Mouse (Mus musculus): ENCODE data around the gene Capn15. TPM values are rescaled to one million over a fixed set of nuclear protein-coding genes. Genes with fewer than 3 reads are reported as not detected.

Gene Capn15
- polyA plus RNA-seq, 1 experiment from 2014 or later, result 26.0 TPM

DNA sequence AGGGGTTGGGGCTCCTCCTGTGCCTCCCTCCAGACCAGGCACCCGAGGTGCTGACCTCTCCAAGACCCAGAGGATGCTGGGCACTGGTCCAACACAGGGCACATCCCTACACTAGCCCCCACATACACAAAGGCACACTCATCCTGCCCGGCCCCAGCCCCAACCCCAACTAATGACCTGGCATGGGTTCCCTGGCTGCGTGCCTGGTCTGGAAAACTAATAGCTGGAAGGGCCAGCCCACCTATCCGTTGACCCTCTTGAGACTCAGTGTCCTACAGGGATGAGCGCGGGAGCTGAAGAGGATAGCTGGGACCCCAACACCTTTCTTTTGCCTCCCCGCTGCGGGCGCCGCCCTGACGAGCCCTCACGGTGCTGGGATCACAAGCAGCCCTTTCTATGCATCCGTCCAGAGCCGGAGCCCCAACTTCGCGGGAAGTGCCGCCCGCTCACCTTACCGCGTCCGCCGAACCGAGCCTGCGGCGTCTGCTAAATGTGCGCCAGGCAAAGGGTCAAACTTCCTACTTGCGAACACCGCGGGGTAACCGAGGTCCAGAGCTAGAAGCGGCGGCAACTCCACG, 34.3 kb downstream of the Capn15 start:
- ATAC-seq (ENCODE audit: low FRiP score, low TSS enrichment), result peak; percentile 55
- Histone ChIP-seq H3K4me3 (ENCODE audit: low read length) (peak overlapping the region; percentile 55), H3K4me1 (ENCODE audit: insufficient read depth, low read length) (peaks cover 8% of the 10 kb centered on the region; the same call in 1 of the 2 replicates), H3K4me2 (replicated peaks; ENCODE audit: low read depth, low read length) (peak overlapping the region; percentile 70), H3K27ac (ENCODE audit: low read length) (peak overlapping the region; percentile 75), H3K36me3 (ENCODE audit: insufficient read depth, low read length) (no peaks in the 10 kb centered on the region), H3K9me3 (ENCODE audit: low read length) (no peaks in the 10 kb centered on the region), H3K9ac (replicated peaks; ENCODE audit: low read length) (peak overlapping the region; percentile 69), H3K27me3 (ENCODE audit: insufficient read depth, low read length) (peaks cover 36% of the 10 kb centered on the region)
- WGBS, result under 1% methylated on average over 33 of the region's 33 CpGs

DNA sequence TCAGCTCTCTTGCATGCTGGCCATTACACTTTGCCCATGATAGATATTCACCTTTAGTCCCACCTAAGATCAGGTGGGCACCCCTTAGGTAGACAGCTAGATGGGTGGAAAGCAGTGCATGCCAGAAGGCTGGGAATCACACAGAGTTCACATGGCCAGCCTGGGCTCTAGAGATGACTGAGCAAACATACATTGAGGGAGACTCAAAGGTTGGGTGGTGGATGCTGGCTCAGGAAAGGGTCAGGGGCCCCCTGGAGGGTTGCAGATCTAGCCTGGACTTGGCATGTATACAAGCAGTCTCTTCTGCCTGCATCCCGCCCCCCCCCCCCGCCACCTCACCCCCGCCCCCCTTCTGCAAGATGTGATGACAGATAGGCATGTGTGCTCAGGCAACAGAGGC, 34.9 kb downstream of the Capn15 start:
- Histone ChIP-seq H3K27ac (ENCODE audit: low read length) (peak overlapping the region; percentile 75), H3K27me3 (ENCODE audit: insufficient read depth, low read length) (peaks cover 36% of the 10 kb centered on the region), H3K4me2 (replicated peaks; ENCODE audit: low read depth, low read length) (peak overlapping the region; percentile 70), H3K9ac (replicated peaks; ENCODE audit: low read length) (no peak overlapping the region), H3K9me3 (ENCODE audit: low read length) (no peaks in the 10 kb centered on the region), H3K4me1 (ENCODE audit: insufficient read depth, low read length) (peaks cover 12% of the 10 kb centered on the region), H3K36me3 (ENCODE audit: insufficient read depth, low read length) (no peaks in the 10 kb centered on the region), H3K4me3 (ENCODE audit: low read length) (peak overlapping the region; percentile 55)
- WGBS, result 0% methylated on average over 3 of the region's 3 CpGs
- ATAC-seq (ENCODE audit: low FRiP score, low TSS enrichment), result no peak

- Histone ChIP-seq H3K4me1 (ENCODE audit: insufficient read depth, low read length) (peaks cover 14% of the 10 kb centered on the region), H3K9me3 (ENCODE audit: low read length) (no peaks in the 10 kb centered on the region), H3K27me3 (ENCODE audit: insufficient read depth, low read length) (peaks cover 36% of the 10 kb centered on the region), H3K4me3 (ENCODE audit: low read length) (peak overlapping the region; percentile 30), H3K9ac (replicated peaks; ENCODE audit: low read length) (no peak overlapping the region), H3K27ac (ENCODE audit: low read length) (peak overlapping the region; percentile 71), H3K4me2 (replicated peaks; ENCODE audit: low read depth, low read length) (peak overlapping the region; percentile 70), H3K36me3 (ENCODE audit: insufficient read depth, low read length) (no peaks in the 10 kb centered on the region)
- WGBS, result 63% methylated on average over 5 of the region's 5 CpGs
- ATAC-seq (ENCODE audit: low FRiP score, low TSS enrichment), result no peak
These were observed 35.6 kb downstream of the Capn15 start for GRCm38 (mm10) chr17:25949981-25950380.

DNA sequence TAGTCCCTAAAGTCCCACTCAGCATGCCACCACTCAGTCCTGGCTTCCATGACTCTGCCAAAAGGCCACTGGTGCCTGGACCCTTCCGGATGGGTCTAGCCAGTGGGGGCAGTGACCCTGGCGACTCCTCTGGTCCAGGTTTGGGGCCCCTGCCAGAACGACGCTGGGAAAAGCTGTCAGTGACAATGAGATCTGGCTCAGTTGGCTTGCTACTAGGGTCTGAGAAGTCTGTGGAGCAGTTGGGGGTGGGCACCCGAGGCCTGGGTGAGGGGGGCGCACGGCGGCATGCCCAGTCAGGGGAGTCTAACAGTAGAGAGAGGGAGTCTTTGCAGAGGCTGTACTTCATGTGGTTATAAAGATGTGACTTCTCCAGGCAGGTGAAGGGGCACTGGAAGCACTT, 37.5 kb downstream of the Capn15 start:
- WGBS, result 65% methylated on average over 8 of the region's 8 CpGs
- Histone ChIP-seq H3K9ac (replicated peaks; ENCODE audit: low read length) (no peak overlapping the region), H3K4me1 (ENCODE audit: insufficient read depth, low read length) (peaks cover 14% of the 10 kb centered on the region), H3K4me2 (replicated peaks; ENCODE audit: low read depth, low read length) (no peak overlapping the region), H3K27ac (ENCODE audit: low read length) (no peak overlapping the region; the same call in 1 of the 2 replicates), H3K9me3 (ENCODE audit: low read length) (no peaks in the 10 kb centered on the region), H3K36me3 (ENCODE audit: insufficient read depth, low read length) (no peaks in the 10 kb centered on the region), H3K27me3 (ENCODE audit: insufficient read depth, low read length) (peaks cover 31% of the 10 kb centered on the region), H3K4me3 (ENCODE audit: low read length) (no peak overlapping the region)
- ATAC-seq (ENCODE audit: low FRiP score, low TSS enrichment), result no peak

DNA sequence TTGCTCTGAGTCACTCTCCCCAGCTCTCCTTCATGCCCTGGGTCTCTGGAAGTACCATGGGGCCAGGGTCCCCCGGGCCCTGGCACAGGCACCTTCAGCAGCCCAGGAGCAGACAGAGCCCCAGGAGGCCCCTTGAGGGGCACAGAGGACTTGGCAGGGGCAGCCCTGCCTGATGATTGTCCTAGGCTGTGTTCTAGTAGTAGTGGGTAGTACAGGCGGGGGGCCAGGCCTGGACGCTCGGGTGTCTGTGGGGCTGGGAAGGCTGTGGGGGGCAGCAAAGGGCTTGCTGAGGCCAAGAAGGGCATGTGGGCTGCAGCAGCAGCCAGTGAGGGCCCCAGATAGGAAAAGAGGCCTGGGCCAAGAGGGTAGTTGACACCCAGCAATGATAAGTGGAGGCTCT, 38.0 kb downstream of the Capn15 start:
- peak overlapping the region; percentile 15; the same call in 1 of the 2 replicates for H3K27ac ChIP-seq (ENCODE audit: low read length)
- ATAC-seq (ENCODE audit: low FRiP score, low TSS enrichment), result no peak
- peaks cover 14% of the 10 kb centered on the region for H3K4me1 ChIP-seq (ENCODE audit: insufficient read depth, low read length)
- H3K36me3 ChIP-seq (ENCODE audit: insufficient read depth, low read length), result no peaks in the 10 kb centered on the region
- peaks cover 27% of the 10 kb centered on the region for H3K27me3 ChIP-seq (ENCODE audit: insufficient read depth, low read length)
- 85% methylated on average over 4 of the region's 4 CpGs for WGBS
- no peak overlapping the region for H3K9ac ChIP-seq (replicated peaks; ENCODE audit: low read length)
- no peak overlapping the region for H3K4me3 ChIP-seq (ENCODE audit: low read length)
- no peaks in the 10 kb centered on the region for H3K9me3 ChIP-seq (ENCODE audit: low read length)
- H3K4me2 ChIP-seq (replicated peaks; ENCODE audit: low read depth, low read length), result no peak overlapping the region

- Histone ChIP-seq H3K27ac (ENCODE audit: low read length) (peak overlapping the region; percentile 87; the same call in 1 of the 2 replicates), H3K9me3 (ENCODE audit: low read length) (no peaks in the 10 kb centered on the region), H3K4me2 (replicated peaks; ENCODE audit: low read depth, low read length) (no peak overlapping the region), H3K4me1 (ENCODE audit: insufficient read depth, low read length) (peaks cover 9% of the 10 kb centered on the region), H3K27me3 (ENCODE audit: insufficient read depth, low read length) (peaks cover 20% of the 10 kb centered on the region), H3K4me3 (ENCODE audit: low read length) (no peak overlapping the region), H3K9ac (replicated peaks; ENCODE audit: low read length) (no peak overlapping the region), H3K36me3 (ENCODE audit: insufficient read depth, low read length) (no peaks in the 10 kb centered on the region)
- 81% methylated on average over 8 of the region's 8 CpGs for WGBS
- no peak for ATAC-seq (ENCODE audit: low FRiP score, low TSS enrichment)
These were observed 38.7 kb downstream of the Capn15 start for GRCm38 (mm10) chr17:25946891-25947290.

GRCm38 (mm10) chr17:25946349-25946748, 39.2 kb downstream of the Capn15 start:
- no peak overlapping the region for H3K4me2 ChIP-seq (replicated peaks; ENCODE audit: low read depth, low read length)
- ATAC-seq (ENCODE audit: low FRiP score, low TSS enrichment), result no peak
- peaks cover 6% of the 10 kb centered on the region for H3K4me1 ChIP-seq (ENCODE audit: insufficient read depth, low read length)
- H3K9ac ChIP-seq (replicated peaks; ENCODE audit: low read length), result no peak overlapping the region
- no peaks in the 10 kb centered on the region for H3K36me3 ChIP-seq (ENCODE audit: insufficient read depth, low read length)
- H3K27ac ChIP-seq (ENCODE audit: low read length), result peak overlapping the region; percentile 87
- no peak overlapping the region for H3K4me3 ChIP-seq (ENCODE audit: low read length)
- peaks cover 14% of the 10 kb centered on the region for H3K27me3 ChIP-seq (ENCODE audit: insufficient read depth, low read length)
- WGBS, result 77% methylated on average over 7 of the region's 7 CpGs
- H3K9me3 ChIP-seq (ENCODE audit: low read length), result no peaks in the 10 kb centered on the region

GRCm38 (mm10) chr17:25945517-25946155, 40.0 kb downstream of the Capn15 start:
- Histone ChIP-seq H3K4me2 (replicated peaks; ENCODE audit: low read depth, low read length) (no peak overlapping the region), H3K4me3 (ENCODE audit: low read length) (no peak overlapping the region), H3K27ac (ENCODE audit: low read length) (peak overlapping the region; percentile 87), H3K9me3 (ENCODE audit: low read length) (no peaks in the 10 kb centered on the region), H3K4me1 (ENCODE audit: insufficient read depth, low read length) (peaks cover 13% of the 10 kb centered on the region), H3K9ac (replicated peaks; ENCODE audit: low read length) (0 out of 2 replicates have a peak overlapping the region, but pooled peaks have one; percentile 25), H3K36me3 (ENCODE audit: insufficient read depth, low read length) (no peaks in the 10 kb centered on the region), H3K27me3 (ENCODE audit: insufficient read depth, low read length) (peaks cover 7% of the 10 kb centered on the region)
- 35% methylated on average over 9 of the region's 9 CpGs for WGBS
- ATAC-seq (ENCODE audit: low FRiP score, low TSS enrichment), result peak; percentile 85

DNA sequence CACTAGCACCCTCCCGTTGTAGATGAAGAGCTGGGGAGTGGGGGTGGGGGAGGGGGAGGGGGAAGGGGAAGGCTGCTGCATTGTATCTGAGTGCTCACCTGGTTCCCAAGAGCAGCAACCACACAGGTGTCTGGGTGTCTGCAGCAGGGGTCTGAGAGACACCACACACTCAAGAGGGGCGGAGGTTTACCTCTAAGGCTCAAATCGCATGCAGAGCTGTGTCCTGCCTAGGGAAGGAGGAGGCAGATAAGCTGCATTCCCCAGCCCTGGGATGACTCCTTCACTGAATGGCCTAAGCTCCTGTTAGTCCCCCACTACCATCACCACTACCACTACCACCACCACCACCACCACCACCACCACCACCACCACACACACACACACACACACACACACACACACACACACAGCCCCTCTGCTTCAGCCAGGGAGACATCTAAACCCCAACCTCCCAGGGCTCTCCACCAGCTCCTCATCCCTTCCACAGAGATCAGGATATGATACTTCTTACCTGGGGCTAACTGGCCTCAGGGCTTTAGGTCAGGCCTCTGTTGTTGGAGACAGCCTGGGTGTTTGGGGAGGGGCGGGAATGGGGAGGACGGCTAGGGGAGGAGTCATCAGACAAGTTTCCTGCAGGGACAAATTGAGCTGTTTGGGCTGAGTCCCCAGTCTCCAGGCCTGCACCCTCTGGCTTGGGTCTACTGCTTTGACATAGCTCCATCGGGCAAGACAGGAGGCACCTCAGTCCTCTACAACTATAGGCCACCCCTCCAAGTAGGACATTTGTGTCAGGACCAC, 41.0 kb downstream of the Capn15 start, which contains the start of the genes Pigq and Nhlrc4:
Gene Pigq (minus strand): TSS at position 571 of the 798 bp plus-strand sequence.
Gene Nhlrc4 (minus strand): TSS at position 596 of the 798 bp plus-strand sequence.
- Histone ChIP-seq H3K27me3 (ENCODE audit: insufficient read depth, low read length) (no peaks in the 10 kb centered on the region), H3K9me3 (ENCODE audit: low read length) (no peaks in the 10 kb centered on the region), H3K4me1 (ENCODE audit: insufficient read depth, low read length) (peaks cover 15% of the 10 kb centered on the region), H3K4me3 (ENCODE audit: low read length) (no peak within 1 kb of the TSS), H3K9ac (replicated peaks; ENCODE audit: low read length) (0 out of 2 replicates have a peak within 1 kb of the TSS, but pooled peaks have one; percentile 25), H3K27ac (ENCODE audit: low read length) (peak within 1 kb of the TSS; percentile 87), H3K36me3 (ENCODE audit: insufficient read depth, low read length) (no peaks in the 10 kb centered on the region), H3K4me2 (replicated peaks; ENCODE audit: low read depth, low read length) (no peak within 1 kb of the TSS)
- ATAC-seq (ENCODE audit: low FRiP score, low TSS enrichment), result no peak
- 51% methylated on average over 6 of the region's 6 CpGs for WGBS

Data from kidney, embryonic 16.5 days (tissue).